Mouse (Mus musculus) forebrain, embryonic 15.5 days (tissue): ENCODE measurements at regions not wholly inside any gene's neighbourhood (a gene's known extent, or its start where the extent isn't known, plus 50 kb on each side); places are given as distances from the start of the nearest gene placed in this dataset.

ENCODE experiments used
- ATAC-seq: fragments of 200-750 bp; cut with Nextera tagmentation; replicated peaks from 2 replicates; pipeline ENCODE4 v1.8.0; 2017; ENCODE audit warnings: mild to moderate bottlenecking, moderate TSS enrichment, moderate library complexity
- H3K27ac ChIP-seq: fragments of 300-500 bp; sonication (generic); replicated peaks from 2 replicates; pipeline ENCODE4 v1.5.1; 2015; ENCODE audit warnings: mild to moderate bottlenecking, inconsistent platforms
- H3K27me3 ChIP-seq: fragments of 300-500 bp; sonication (generic); 2 replicates; pipeline ENCODE4 v1.6.1; 2015; ENCODE audit warnings: inconsistent platforms
- H3K36me3 ChIP-seq: fragments of 300-500 bp; sonication (generic); 2 replicates; pipeline ENCODE4 v1.6.1; 2015; ENCODE audit warnings: mild to moderate bottlenecking, inconsistent platforms
- H3K4me1 ChIP-seq: fragments of 300-500 bp; sonication (generic); 2 replicates; pipeline ENCODE4 v1.6.1; 2015; ENCODE audit warnings: inconsistent platforms
- H3K4me2 ChIP-seq: fragments of 300-500 bp; sonication (generic); replicated peaks from 2 replicates; pipeline ENCODE4 v1.6.1; 2015; ENCODE audit warnings: mild to moderate bottlenecking, inconsistent platforms
- H3K4me3 ChIP-seq: fragments of 300-500 bp; sonication (generic); 2 replicates; pipeline ENCODE4 v1.5.1; 2015; ENCODE audit warnings: mild to moderate bottlenecking, inconsistent platforms
- H3K9ac ChIP-seq: fragments of 300-500 bp; sonication (generic); replicated peaks from 2 replicates; pipeline ENCODE4 v1.6.1; 2015; ENCODE audit warnings: mild to moderate bottlenecking, inconsistent platforms
- H3K9me3 ChIP-seq: fragments of 300-500 bp; sonication (generic); 2 replicates; pipeline ENCODE4 v1.6.1; 2016; ENCODE audit warnings: inconsistent platforms
- WGBS: fragments of 180-500 bp; shearing (Covaris S2); methylation state at CpG from one replicate; pipeline ENCODE4 v1.1.7; 2015; ENCODE audit warnings: mixed read lengths; 5-methylcytosine and 5-hydroxymethylcytosine counted together

GRCm38 (mm10) chr13:52090365-52090764 is 243.9 kb downstream of the Gadd45g start:
- Histone ChIP-seq H3K9me3 (no peaks in the 10 kb centered on the region), H3K9ac (no peak overlapping the region), H3K4me3 (no peak overlapping the region), H3K36me3 (no peaks in the 10 kb centered on the region), H3K4me2 (no peak overlapping the region), H3K27ac (no peak overlapping the region), H3K27me3 (no peaks in the 10 kb centered on the region), H3K4me1 (no peaks in the 10 kb centered on the region)
- ATAC-seq, result no peak
- 67% methylated on average over 4 of the region's 4 CpGs for WGBS

GRCm38 (mm10) chr13:52094785-52095184 is 248.3 kb downstream of the Gadd45g start:
- Histone ChIP-seq H3K36me3 (no peaks in the 10 kb centered on the region), H3K4me2 (no peak overlapping the region), H3K27ac (no peak overlapping the region), H3K9ac (no peak overlapping the region), H3K9me3 (no peaks in the 10 kb centered on the region), H3K4me1 (no peaks in the 10 kb centered on the region), H3K4me3 (no peak overlapping the region), H3K27me3 (no peaks in the 10 kb centered on the region)
- WGBS, result 87% methylated on average over 7 of the region's 7 CpGs
- ATAC-seq, result no peak

- Histone ChIP-seq H3K9ac (no peak overlapping the region), H3K9me3 (no peaks in the 10 kb centered on the region), H3K4me1 (no peaks in the 10 kb centered on the region), H3K4me2 (no peak overlapping the region), H3K27ac (no peak overlapping the region), H3K27me3 (no peaks in the 10 kb centered on the region), H3K4me3 (no peak overlapping the region), H3K36me3 (no peaks in the 10 kb centered on the region)
- ATAC-seq, result no peak
- WGBS, result 80% methylated on average over 7 of the region's 7 CpGs
Observed at GRCm38 (mm10) chr13:52096506-52096905, 250.0 kb downstream of the Gadd45g start.

- no peaks in the 10 kb centered on the region for H3K36me3 ChIP-seq
- 67% methylated on average over 9 of the region's 9 CpGs for WGBS
- no peaks in the 10 kb centered on the region for H3K27me3 ChIP-seq
- no peak overlapping the region for H3K4me3 ChIP-seq
- H3K9ac ChIP-seq, result no peak overlapping the region
- no peak for ATAC-seq
- no peak overlapping the region for H3K27ac ChIP-seq
- H3K4me2 ChIP-seq, result no peak overlapping the region
- H3K4me1 ChIP-seq, result peaks cover 15% of the 10 kb centered on the region
- no peaks in the 10 kb centered on the region for H3K9me3 ChIP-seq
Observed at GRCm38 (mm10) chr13:52105989-52106642, 259.6 kb downstream of the Gadd45g start.

GRCm38 (mm10) chr13:52108349-52108921 is 262.0 kb downstream of the Gadd45g start:
- Histone ChIP-seq H3K4me2 (no peak overlapping the region), H3K36me3 (no peaks in the 10 kb centered on the region), H3K4me1 (peaks cover 17% of the 10 kb centered on the region), H3K27me3 (no peaks in the 10 kb centered on the region), H3K9me3 (no peaks in the 10 kb centered on the region), H3K9ac (no peak overlapping the region), H3K27ac (0 out of 2 replicates have a peak overlapping the region, but pooled peaks have one; percentile 32), H3K4me3 (no peak overlapping the region)
- WGBS, result 24% methylated on average over 8 of the region's 8 CpGs
- ATAC-seq, result peak; percentile 33

- Histone ChIP-seq H3K27me3 (no peaks in the 10 kb centered on the region), H3K4me1 (peaks cover 22% of the 10 kb centered on the region), H3K9ac (no peak overlapping the region), H3K27ac (no peak overlapping the region), H3K36me3 (no peaks in the 10 kb centered on the region), H3K4me2 (no peak overlapping the region), H3K4me3 (no peak overlapping the region), H3K9me3 (no peaks in the 10 kb centered on the region)
- ATAC-seq, result 0 out of 2 replicates have a peak, but pooled peaks have one; percentile 21
- 50% methylated on average over 17 of the region's 17 CpGs for WGBS
Observed at GRCm38 (mm10) chr13:52109039-52109759, 262.7 kb downstream of the Gadd45g start.

- Histone ChIP-seq H3K9me3 (no peaks in the 10 kb centered on the region), H3K4me2 (no peak overlapping the region), H3K4me3 (no peak overlapping the region), H3K4me1 (peaks cover 22% of the 10 kb centered on the region), H3K27me3 (no peaks in the 10 kb centered on the region), H3K36me3 (no peaks in the 10 kb centered on the region), H3K27ac (no peak overlapping the region), H3K9ac (no peak overlapping the region)
- ATAC-seq, result no peak
- WGBS, result 85% methylated on average over 9 of the region's 9 CpGs
Observed at GRCm38 (mm10) chr13:52110750-52111149, 264.3 kb downstream of the Gadd45g start.

GRCm38 (mm10) chr13:52113549-52113948 is 267.1 kb downstream of the Gadd45g start:
- ATAC-seq, result peak; percentile 42; the same call in 1 of the 2 replicates
- Histone ChIP-seq H3K4me3 (no peak overlapping the region), H3K9ac (no peak overlapping the region), H3K36me3 (no peaks in the 10 kb centered on the region), H3K27ac (peak overlapping the region; percentile 43), H3K4me2 (no peak overlapping the region), H3K4me1 (peaks cover 21% of the 10 kb centered on the region), H3K9me3 (no peaks in the 10 kb centered on the region), H3K27me3 (no peaks in the 10 kb centered on the region)
- 30% methylated on average over 8 of the region's 8 CpGs for whole genome bisulfite sequencing

GRCm38 (mm10) chr13:52114431-52114830 is 268.0 kb downstream of the Gadd45g start:
- Histone ChIP-seq H3K4me3 (no peak overlapping the region), H3K4me2 (no peak overlapping the region), H3K27me3 (no peaks in the 10 kb centered on the region), H3K27ac (no peak overlapping the region), H3K36me3 (no peaks in the 10 kb centered on the region), H3K9ac (no peak overlapping the region), H3K4me1 (peaks cover 15% of the 10 kb centered on the region), H3K9me3 (no peaks in the 10 kb centered on the region)
- no peak for ATAC-seq
- WGBS, result 87% methylated on average over 7 of the region's 7 CpGs

GRCm38 (mm10) chr13:52114962-52115361 is 268.5 kb downstream of the Gadd45g start:
- no peak for ATAC-seq
- H3K27ac ChIP-seq, result no peak overlapping the region
- no peaks in the 10 kb centered on the region for H3K9me3 ChIP-seq
- no peak overlapping the region for H3K4me3 ChIP-seq
- H3K4me1 ChIP-seq, result peaks cover 15% of the 10 kb centered on the region
- no peak overlapping the region for H3K9ac ChIP-seq
- H3K36me3 ChIP-seq, result no peaks in the 10 kb centered on the region
- no peak overlapping the region for H3K4me2 ChIP-seq
- 89% methylated on average over 6 of the region's 6 CpGs for WGBS
- no peaks in the 10 kb centered on the region for H3K27me3 ChIP-seq

- H3K4me2 ChIP-seq, result no peak overlapping the region
Observed at GRCm38 (mm10) chr13:52116241-52116640, 269.8 kb downstream of the Gadd45g start.

GRCm38 (mm10) chr13:52116756-52117155 is 270.3 kb downstream of the Gadd45g start:
- ATAC-seq, result no peak
- no peaks in the 10 kb centered on the region for H3K36me3 ChIP-seq
- WGBS, result 63% methylated on average over 4 of the region's 4 CpGs

More at GRCm38 (mm10) chr13:52116241-52116640, 269.8 kb downstream of the Gadd45g start:
- no peaks in the 10 kb centered on the region for H3K27me3 ChIP-seq
- H3K27ac ChIP-seq, result no peak overlapping the region
- ATAC-seq, result no peak
- no peak overlapping the region for H3K9ac ChIP-seq
- WGBS, result 73% methylated on average over 4 of the region's 4 CpGs
- H3K4me3 ChIP-seq, result no peak overlapping the region
- no peaks in the 10 kb centered on the region for H3K36me3 ChIP-seq
- no peaks in the 10 kb centered on the region for H3K9me3 ChIP-seq
- peaks cover 15% of the 10 kb centered on the region for H3K4me1 ChIP-seq

More at GRCm38 (mm10) chr13:52116756-52117155, 270.3 kb downstream of the Gadd45g start:
- H3K27ac ChIP-seq, result no peak overlapping the region
- no peak overlapping the region for H3K4me2 ChIP-seq
- no peak overlapping the region for H3K9ac ChIP-seq
- peaks cover 15% of the 10 kb centered on the region for H3K4me1 ChIP-seq
- no peaks in the 10 kb centered on the region for H3K27me3 ChIP-seq
- H3K9me3 ChIP-seq, result no peaks in the 10 kb centered on the region
- no peak overlapping the region for H3K4me3 ChIP-seq
